Mouse (Mus musculus) CH12.LX (cell line): ENCODE results near the gene Slc10a7. TPM values are rescaled to one million over a fixed set of nuclear protein-coding genes. Genes with fewer than 3 reads are reported as not detected.

Experiments
- DNase-seq: peaks from one replicate; pipeline ENCODE4 v3.0.0-alpha.2; 2013; ENCODE audit errors: extremely low read depth
- H3K27ac ChIP-seq: 2 replicates; pipeline ENCODE4 v1.5.1; 2012; ENCODE audit warnings: low read depth, mild to moderate bottlenecking, control low read depth, moderate library complexity; ENCODE audit not compliant: insufficient read depth
- H3K27me3 ChIP-seq: replicated peaks from 2 replicates; pipeline ENCODE3; 2012; ENCODE audit warnings: inconsistent platforms
- H3K36me3 ChIP-seq, 2 experiments: replicated peaks in 1 of 2; 2 replicates each; pipeline versions ENCODE3 to v1.6.1; 2012; ENCODE audit warnings: inconsistent platforms in 1 of 2, low read length in 1 of 2, mild to moderate bottlenecking in 1 of 2, mixed read lengths in 1 of 2, moderate library complexity in 1 of 2; ENCODE audit not compliant: control insufficient read depth in 1 of 2, insufficient read depth in 1 of 2
- H3K4me1 ChIP-seq, 2 experiments: 2 replicates each; pipeline ENCODE4 v1.6.1; 2012; ENCODE audit warnings: inconsistent platforms in 1 of 2, moderate library complexity in 1 of 2; ENCODE audit not compliant: insufficient read depth in 2 of 2, control insufficient read depth in 1 of 2
- H3K4me2 ChIP-seq: 2 replicates; pipeline ENCODE4 v1.6.1; 2012; ENCODE audit warnings: low read depth, mild to moderate bottlenecking, control low read depth; ENCODE audit not compliant: poor library complexity, insufficient read depth, severe bottlenecking
- H3K4me3 ChIP-seq, 3 experiments: fragments of 150-350 bp in 1 of 3; sonication (generic) in 1 of 3; replicated peaks in 1 of 3; 2 replicates each; pipeline versions ENCODE3 to v1.5.1; 2011 to 2012; ENCODE audit warnings: low read depth in 2 of 3, low read length in 2 of 3, mild to moderate bottlenecking in 2 of 3, moderate library complexity in 2 of 3, control low read depth in 1 of 3, improper control_type of control experiment in 1 of 3, inconsistent platforms in 1 of 3, mixed read lengths in 1 of 3; ENCODE audit not compliant: poor library complexity in 1 of 3
- H3K79me2 ChIP-seq: replicated peaks from 2 replicates; pipeline ENCODE4 v1.6.1; 2012; ENCODE audit warnings: mild to moderate bottlenecking, moderate library complexity; ENCODE audit not compliant: control insufficient read depth, poor library complexity, insufficient read depth, severe bottlenecking; ENCODE audit errors: extremely low read depth
- H3K9ac ChIP-seq: 2 replicates; pipeline ENCODE4 v1.6.1; 2012; ENCODE audit warnings: low read depth, mild to moderate bottlenecking, control low read depth, moderate library complexity; ENCODE audit not compliant: insufficient read depth
- H3K9me3 ChIP-seq: replicated peaks from 2 replicates; pipeline ENCODE3; 2012; ENCODE audit warnings: low read length, inconsistent platforms, mixed read lengths
- CHD1 ChIP-seq: IDR thresholded peaks from 2 replicates; pipeline ENCODE4 v1.6.1; 2012; ENCODE audit warnings: low read depth, low read length, improper control_type of control experiment, inconsistent platforms
- CHD2 ChIP-seq: IDR thresholded peaks from 2 replicates; pipeline ENCODE4 v1.6.1; 2011; ENCODE audit warnings: low read length, improper control_type of control experiment
- CTCF ChIP-seq, 2 experiments: IDR thresholded peaks in 1 of 2; conservative IDR thresholded peaks in 1 of 2; 2 replicates each; pipeline ENCODE4 v1.5.1; 2011 to 2012; ENCODE audit warnings: low read depth in 2 of 2, low read length in 2 of 2, improper control_type of control experiment in 1 of 2, inconsistent platforms in 1 of 2, mild to moderate bottlenecking in 1 of 2, moderate library complexity in 1 of 2
- E2F4 ChIP-seq: IDR thresholded peaks from 2 replicates; pipeline ENCODE4 v1.6.1; 2011; ENCODE audit warnings: low read depth, low read length, improper control_type of control experiment; ENCODE audit not compliant: insufficient replicate concordance
- ELF1 ChIP-seq: IDR thresholded peaks from 2 replicates; pipeline ENCODE4 v1.6.1; 2014; ENCODE audit warnings: low read depth, mild to moderate bottlenecking, inconsistent platforms, low read length, improper control_type of control experiment
- ETS1 ChIP-seq: conservative IDR thresholded peaks from 2 replicates; pipeline ENCODE4 v1.6.1; 2012; ENCODE audit warnings: low read depth, mild to moderate bottlenecking, inconsistent platforms, low read length, improper control_type of control experiment, moderate library complexity
- IRF4 ChIP-seq: IDR thresholded peaks from 2 replicates; pipeline ENCODE4 v1.6.1; 2014; ENCODE audit warnings: low read depth, mild to moderate bottlenecking, inconsistent platforms, low read length, improper control_type of control experiment
- MAFK ChIP-seq: IDR thresholded peaks from 2 replicates; pipeline ENCODE4 v1.6.1; 2011; ENCODE audit warnings: low read length, improper control_type of control experiment; ENCODE audit not compliant: insufficient replicate concordance
- MEF2A ChIP-seq: IDR thresholded peaks from 2 replicates; pipeline ENCODE4 v1.6.1; 2014; ENCODE audit warnings: low read depth, mild to moderate bottlenecking, inconsistent platforms, low read length, improper control_type of control experiment, borderline replicate concordance
- POLR2AphosphoS2 ChIP-seq: IDR thresholded peaks from 2 replicates; pipeline ENCODE4 v1.6.1; 2011; ENCODE audit warnings: low read depth, low read length, improper control_type of control experiment
- RAD21 ChIP-seq: IDR thresholded peaks from 2 replicates; pipeline ENCODE4 v1.6.1; 2011; ENCODE audit warnings: low read depth, mild to moderate bottlenecking, low read length, improper control_type of control experiment, moderate library complexity
- SIN3A ChIP-seq: IDR thresholded peaks from 2 replicates; pipeline ENCODE4 v1.6.1; 2012; ENCODE audit warnings: low read length, improper control_type of control experiment, inconsistent platforms
- SMC3 ChIP-seq: IDR thresholded peaks from 2 replicates; pipeline ENCODE4 v1.6.1; 2011; ENCODE audit warnings: low read depth, low read length, improper control_type of control experiment
- USF1 ChIP-seq: IDR thresholded peaks from 2 replicates; pipeline ENCODE4 v1.6.1; 2014; ENCODE audit warnings: low read depth, mild to moderate bottlenecking, inconsistent platforms, low read length, improper control_type of control experiment
- USF2 ChIP-seq: conservative IDR thresholded peaks from 2 replicates; pipeline ENCODE4 v1.6.1; 2011; ENCODE audit warnings: low read depth, low read length, improper control_type of control experiment
- ZMIZ1 ChIP-seq: IDR thresholded peaks from 2 replicates; pipeline ENCODE4 v1.6.1; 2012; ENCODE audit warnings: low read depth, mild to moderate bottlenecking, inconsistent platforms, low read length, improper control_type of control experiment
- dilution Hi-C: fragments of 300-500 bp; cut with MboI; formaldehyde crosslinking; loops from 2 replicates; pipeline ENCODE4 v1.14.3; 2020; ENCODE audit warnings: low sequenced_read_pairs; ENCODE audit not compliant: extremely low pct_unique_long_range_greater_than_20kb, extremely low pct_ligation_motif_present
- in situ Hi-C: fragments of 300-500 bp; cut with MboI; formaldehyde crosslinking; loops from 3 replicates; pipeline ENCODE4 v1.14.3; 2019; ENCODE audit warnings: low sequenced_read_pairs, low pct_ligation_motif_present, low pct_unique_long_range_greater_than_20kb, mixed read lengths
- polyA plus RNA-seq: library from polyadenylated mRNA; unstranded; fragments of >175 nt; gene quantifications from 2 replicates; pipeline ENCODE4 v1.2.1, GENCODE M21; 2012; ENCODE audit warnings: low read depth; ENCODE audit not compliant: insufficient read length
- total RNA-seq, 2 experiments: library from RNA; depleted of rRNA; stranded (reverse); fragments of 300-350 nt in 1 of 2; fragments of >200 nt in 1 of 2; gene quantifications; 2 replicates each; pipeline ENCODE4 v1.2.3; 2012 to 2014

The Slc10a7 gene
- total and polyA plus RNA-seq, 3 experiments, result 10.8 to 20.4 (median 16.3) TPM

DNA sequence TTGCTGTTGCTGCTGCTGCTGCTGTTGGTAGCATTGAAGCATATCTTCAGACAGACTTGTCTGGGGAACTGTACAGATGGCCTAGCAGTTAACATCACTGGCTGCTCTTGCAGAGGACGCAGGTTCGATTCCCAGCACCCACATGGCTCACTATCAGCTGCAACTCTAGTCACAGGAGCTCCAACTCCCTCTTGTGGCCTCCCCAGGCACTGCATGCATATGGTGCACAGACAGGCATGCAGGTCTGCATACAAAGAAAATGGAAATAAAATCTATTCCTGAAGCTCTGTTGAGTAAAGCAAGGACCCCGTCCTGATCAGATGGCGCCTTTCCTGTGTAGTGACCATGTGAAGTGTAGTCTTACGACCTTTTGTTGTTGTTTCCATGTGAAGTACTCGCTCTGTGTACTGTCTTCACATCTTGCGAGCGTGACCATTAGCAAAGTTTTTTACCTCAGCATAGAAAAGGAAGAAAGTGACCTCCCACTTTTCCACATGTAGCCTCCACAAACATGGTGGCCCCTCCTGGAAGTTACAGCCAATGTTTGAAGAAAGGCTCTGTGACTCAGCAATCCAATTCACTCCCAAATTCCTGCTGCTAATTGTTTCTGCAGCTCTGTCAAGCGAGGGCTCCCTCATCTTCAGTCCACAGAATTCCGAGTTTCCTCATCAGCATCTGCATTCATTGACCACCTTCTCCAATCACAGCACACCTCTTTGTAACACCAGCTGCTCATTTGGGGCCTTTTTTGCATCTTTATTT, 210.3 kb downstream of the Slc10a7 start:
- H3K9ac ChIP-seq, result no peak overlapping the region
- no peak overlapping the region for H3K4me2 ChIP-seq
- H3K36me3 ChIP-seq, result peaks cover 0 to 51% of the 10 kb centered on the region in 2 experiments
- H3K79me2 ChIP-seq, result no peaks in the 10 kb centered on the region
- peaks cover 7 to 25% of the 10 kb centered on the region in 2 experiments for H3K4me1 ChIP-seq
- dilution Hi-C loops, result no loop called here
- peaks cover 5% of the 10 kb centered on the region for H3K9me3 ChIP-seq
- in situ Hi-C loops, result no loop called here
- H3K27ac ChIP-seq, result no peak overlapping the region
- no peak overlapping the region for H3K4me3 ChIP-seq
- no peaks in the 10 kb centered on the region for H3K27me3 ChIP-seq
- DNase-seq, result no peak
- TF ChIP-seq IRF4, result no peak
- TF ChIP-seq CHD1, result no peak
- no peak for TF ChIP-seq POLR2AphosphoS2
- TF ChIP-seq ELF1, result no peak
- TF ChIP-seq CTCF (conservative IDR thresholded peaks at IDR 0.05 in 1 of 2, IDR thresholded peaks at IDR 0.05 in 1 of 2; ENCODE audit: low read depth in 2 of 2, low read length in 2 of 2), result peak; percentile 11 to 26; a peak in 2 of 4 replicates

DNA sequence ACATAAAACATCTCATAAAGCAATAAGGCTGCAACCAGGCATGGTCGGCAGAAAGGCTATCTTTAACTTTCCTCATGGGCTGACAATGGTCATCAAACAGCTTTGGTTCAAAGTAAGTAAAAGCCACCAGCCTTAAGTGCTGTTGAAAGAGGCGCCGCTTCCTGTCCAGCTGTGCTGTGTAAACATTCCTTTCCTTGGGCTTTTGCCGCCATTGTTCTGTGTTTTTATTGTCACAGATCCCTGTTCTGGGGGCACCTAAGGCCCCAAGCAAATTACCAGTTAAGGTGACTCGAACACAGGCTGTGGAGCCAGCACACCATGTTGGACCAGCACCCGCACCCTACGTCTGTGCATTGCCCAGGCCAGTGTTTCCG, 210.9 kb downstream of the Slc10a7 start:
- H3K36me3 ChIP-seq, result peaks cover 0 to 56% of the 10 kb centered on the region in 2 experiments
- no peak overlapping the region for H3K4me3 ChIP-seq
- H3K9me3 ChIP-seq, result peaks cover 5% of the 10 kb centered on the region
- in situ Hi-C loops, result no loop called here
- no peaks in the 10 kb centered on the region for H3K79me2 ChIP-seq
- no peak overlapping the region for H3K27ac ChIP-seq
- no peak for TF ChIP-seq ZMIZ1
- TF ChIP-seq USF2, result no peak
- no peak for TF ChIP-seq SMC3
- TF ChIP-seq SIN3A, result no peak
- no peak for TF ChIP-seq CHD2
- TF ChIP-seq ETS1, result no peak
- TF ChIP-seq RAD21, result no peak
- TF ChIP-seq USF1, result no peak
- no peak for TF ChIP-seq MEF2A
- no peak for TF ChIP-seq E2F4
- TF ChIP-seq MAFK, result no peak
- no peak overlapping the region for H3K9ac ChIP-seq
- no peaks in the 10 kb centered on the region for H3K27me3 ChIP-seq
- no peak overlapping the region for H3K4me2 ChIP-seq
- dilution Hi-C loops, result no loop called here
- DNase-seq, result no peak
- H3K4me1 ChIP-seq, result peaks cover 7 to 25% of the 10 kb centered on the region in 2 experiments
